Mouse (Mus musculus): ENCODE measurements around the gene Olfml1. TPM values are rescaled to one million over a fixed set of nuclear protein-coding genes. Genes with fewer than 3 reads are reported as not detected.

Gene Olfml1
- total and polyA plus RNA-seq, 3 experiments, result not detected

DNA sequence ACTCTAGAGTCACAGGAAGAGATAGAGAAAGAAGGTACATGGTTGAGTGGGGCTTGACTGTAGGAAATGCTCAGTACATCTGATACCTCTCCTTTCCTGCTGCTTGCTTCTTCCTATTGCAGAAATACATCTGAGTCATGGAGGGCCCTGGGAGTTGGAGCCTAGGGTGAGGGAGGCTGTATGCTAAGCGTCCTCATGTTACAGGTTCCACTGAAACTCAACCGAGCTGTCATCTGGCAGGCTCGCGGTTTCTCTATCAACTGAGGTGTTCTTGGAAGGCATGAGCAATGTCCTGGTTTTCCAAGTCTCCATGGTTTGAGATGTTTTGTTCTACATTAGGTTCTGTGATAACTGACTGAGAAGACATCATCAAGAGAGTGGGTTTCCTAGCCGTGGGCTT, 70.8 kb downstream of the Olfml1 start:
- Histone ChIP-seq H3K4me3 (ENCODE audit: control insufficient read depth in 1 of 2, insufficient read depth in 1 of 2, low read depth in 2 of 2, low read length in 2 of 2) (no peak overlapping the region), H3K9ac (ENCODE audit: control insufficient read depth, low read depth, low read length, poor library complexity, severe bottlenecking) (no peak overlapping the region), H3K9me3 (replicated peaks; ENCODE audit: insufficient read depth, low read length) (no peaks in the 10 kb centered on the region), H3K27me3 (ENCODE audit: control insufficient read depth in 1 of 2, insufficient read depth in 2 of 2, low read length in 2 of 2) (no peaks in the 10 kb centered on the region), H3K79me2 (ENCODE audit: control insufficient read depth, insufficient read depth, low read length, poor library complexity) (no peaks in the 10 kb centered on the region), H3K36me3 (ENCODE audit: control insufficient read depth in 1 of 2, insufficient read depth in 2 of 2, low read length in 2 of 2) (no peaks in the 10 kb centered on the region), H3K27ac (ENCODE audit: control insufficient read depth, low read depth, low read length) (no peak overlapping the region), H3K4me1 (ENCODE audit: control insufficient read depth in 1 of 2, insufficient read depth in 2 of 2, low read length in 2 of 2) (no peaks in the 10 kb centered on the region)
- TF ChIP-seq USF2 (IDR thresholded peaks at IDR 0.05; ENCODE audit: borderline replicate concordance in 1 of 2, insufficient read depth in 1 of 2, low read depth in 1 of 2, low read length in 2 of 2) (no peak), MAX (IDR thresholded peaks at IDR 0.05; ENCODE audit: low read length) (no peak), POLR2A (IDR thresholded peaks at IDR 0.05; ENCODE audit: control insufficient read depth in 1 of 2, insufficient read depth in 1 of 2, low read depth in 1 of 2, low read length in 2 of 2, poor library complexity in 1 of 2) (no peak), POLR2AphosphoS5 (IDR thresholded peaks at IDR 0.05; ENCODE audit: borderline replicate concordance, low read depth, low read length) (no peak), RCOR1 (IDR thresholded peaks at IDR 0.05; ENCODE audit: low read depth, low read length) (no peak), ZKSCAN1 (IDR thresholded peaks at IDR 0.05; ENCODE audit: low read depth, low read length) (no peak), ZC3H11A (IDR thresholded peaks at IDR 0.05; ENCODE audit: low read depth, low read length) (no peak), MYB (IDR thresholded peaks at IDR 0.05; ENCODE audit: low read depth, low read length) (no peak), RAD21 (IDR thresholded peaks at IDR 0.05; ENCODE audit: low read depth, low read length) (no peak), MAFK (IDR thresholded peaks at IDR 0.05; ENCODE audit: borderline replicate concordance, low read depth, low read length) (no peak), SIN3A (IDR thresholded peaks at IDR 0.05; ENCODE audit: low read length) (no peak), NELFE (IDR thresholded peaks at IDR 0.05; ENCODE audit: low read depth, low read length) (no peak), CHD2 (IDR thresholded peaks at IDR 0.05; ENCODE audit: low read length) (no peak), EP300 (IDR thresholded peaks at IDR 0.05; ENCODE audit: low read depth in 1 of 2, low read length in 2 of 2) (no peak), MAZ (IDR thresholded peaks at IDR 0.05; ENCODE audit: low read depth, low read length) (no peak), JUND (IDR thresholded peaks at IDR 0.05; ENCODE audit: low read depth, low read length) (no peak)
- DNase-seq (ENCODE audit: low read depth, low spot score), result no peak

Other genes with a start within 250 kb of the Olfml1 start
- not detected in 2 replicates for gene Syt9, start 196.7 kb upstream of the Olfml1 start, total RNA-seq (2012; rRNA removed)
- gene Syt9, start 196.7 kb upstream of the Olfml1 start, polyA plus RNA-seq (2012; ENCODE audit: insufficient read depth in 1 of 2, insufficient read length in 2 of 2, low read depth in 1 of 2, low replicate concordance in 2 of 2, missing spikeins in 1 of 2), result not detected
- not detected in 2 replicates for gene Ppfibp2, start 27.8 kb downstream of the Olfml1 start, total RNA-seq (2012; rRNA removed)
- not detected for gene Ppfibp2, start 27.8 kb downstream of the Olfml1 start, polyA plus RNA-seq (2012; ENCODE audit: insufficient read depth in 1 of 2, insufficient read length in 2 of 2, low read depth in 1 of 2, low replicate concordance in 2 of 2, missing spikeins in 1 of 2)
- not detected in 2 replicates for gene 5330417H12Rik, start 57.7 kb downstream of the Olfml1 start, total RNA-seq (2012; rRNA removed)
- gene 5330417H12Rik, start 57.7 kb downstream of the Olfml1 start, polyA plus RNA-seq (2012; ENCODE audit: insufficient read depth in 1 of 2, insufficient read length in 2 of 2, low read depth in 1 of 2, low replicate concordance in 2 of 2, missing spikeins in 1 of 2), result not detected
- not detected in 2 replicates for gene Cyb5r2, start 190.6 kb downstream of the Olfml1 start, total RNA-seq (2012; rRNA removed)
- not detected for gene Cyb5r2, start 190.6 kb downstream of the Olfml1 start, polyA plus RNA-seq (2012; ENCODE audit: insufficient read depth in 1 of 2, insufficient read length in 2 of 2, low read depth in 1 of 2, low replicate concordance in 2 of 2, missing spikeins in 1 of 2)
- not detected in 2 replicates for gene Ovch2, start 233.8 kb downstream of the Olfml1 start, total RNA-seq (2012; rRNA removed)
- gene Ovch2, start 233.8 kb downstream of the Olfml1 start, polyA plus RNA-seq (2012; ENCODE audit: insufficient read depth in 1 of 2, insufficient read length in 2 of 2, low read depth in 1 of 2, low replicate concordance in 2 of 2, missing spikeins in 1 of 2), result not detected
- not detected in 2 replicates for gene Olfr467, start 244.8 kb downstream of the Olfml1 start, total RNA-seq (2012; rRNA removed)
- gene Olfr467, start 244.8 kb downstream of the Olfml1 start, polyA plus RNA-seq (2012; ENCODE audit: insufficient read depth in 1 of 2, insufficient read length in 2 of 2, low read depth in 1 of 2, low replicate concordance in 2 of 2, missing spikeins in 1 of 2), result not detected